Comparison of ENCODE assay signal across 11 mouse cellular contexts in the genomic region with DNA sequence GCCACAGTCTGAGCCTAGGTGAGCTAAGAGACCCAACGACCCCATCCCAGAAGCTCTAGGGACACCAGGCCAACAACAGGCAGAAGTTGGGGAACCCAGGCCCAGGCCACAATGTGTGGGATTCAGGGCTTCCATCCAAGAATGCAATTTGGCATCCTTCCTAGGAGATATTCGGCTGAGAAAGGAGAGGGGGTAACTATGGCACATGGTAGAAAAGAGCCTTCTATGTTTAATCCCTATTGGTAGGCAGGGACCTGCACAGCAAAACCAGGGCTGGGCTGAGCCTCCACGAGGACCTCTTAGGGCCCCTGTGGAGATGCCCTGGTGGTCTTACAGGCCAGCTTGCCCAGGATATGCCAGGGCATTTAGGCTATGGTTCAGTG.
DNase-seq lines count a peak whose midpoint lies in the region; ATAC-seq and TF ChIP-seq lines count a peak whose summit lies in the region.
"Had no signal": no experiment of that assay in that cellular context is flagged by ENCODE, and none has a peak within 500 bp of the region (broad histone marks: within the 10 kb centered on the region; RNA-seq: fewer than 3 reads in every experiment).

No protein-coding gene starts in this region.

- H3K27me3 ChIP-seq in hindbrain, postnatal 0 days (ENCODE audit: insufficient read depth, low read length) = no peaks in the 10 kb centered on the region
- H3K27me3 ChIP-seq in hindbrain, embryonic 13.5 days = 0 out of 2 replicates have a peak, but pooled peaks cover 3% of the 10 kb centered on the region
- no peaks in the 10 kb centered on the region for H3K27me3 ChIP-seq in MEL (ENCODE audit: control insufficient read depth in 1 of 2, insufficient read depth in 2 of 2, low read length in 2 of 2)
- H3K27me3 ChIP-seq in forebrain, postnatal 0 days (ENCODE audit: insufficient read depth, low read length) = no peaks in the 10 kb centered on the region
- H3K27me3 ChIP-seq: hindbrain, embryonic 15.5 days had no signal

- no peak for TF ChIP-seq CTCF in hindbrain, postnatal 0 days (IDR thresholded peaks at IDR 0.05; ENCODE audit: low read depth)
- no peak for TF ChIP-seq CTCF in MEL (IDR thresholded peaks at IDR 0.05 in 2 of 3, conservative IDR thresholded peaks at IDR 0.05 in 1 of 3; ENCODE audit: control insufficient read depth in 1 of 3, insufficient read depth in 1 of 3, low read depth in 2 of 3, low read length in 3 of 3, poor library complexity in 1 of 3, severe bottlenecking in 1 of 3)
- no peak for TF ChIP-seq CTCF in forebrain, postnatal 0 days (IDR thresholded peaks at IDR 0.05; ENCODE audit: low read depth)

- H3K4me3 ChIP-seq in hindbrain, postnatal 0 days (ENCODE audit: low read length) = no peak overlapping the region
- no peak overlapping the region for H3K4me3 ChIP-seq in hindbrain, embryonic 13.5 days
- peak overlapping the region; percentile 0 to 4; a peak in 3 of 4 replicates for H3K4me3 ChIP-seq in MEL (ENCODE audit: control insufficient read depth in 1 of 2, insufficient read depth in 1 of 2, low read depth in 2 of 2, low read length in 2 of 2)
- no peak overlapping the region for H3K4me3 ChIP-seq in forebrain, postnatal 0 days (ENCODE audit: low read depth, low read length)
- H3K4me3 ChIP-seq: hindbrain, embryonic 15.5 days had no signal

- DNase-seq in hindbrain, postnatal 0 days (ENCODE audit: low spot score) = peak; percentile 54
- DNase-seq in 3T3-L1 (ENCODE audit: low read depth, low spot score) = peak; percentile 84
- DNase-seq in MEL (ENCODE audit: low read depth, low spot score) = no peak
- DNase-seq in forebrain, postnatal 0 days = peak; percentile 52
- DNase-seq in layer of hippocampus, adult 9-10 months (ENCODE audit: low spot score) = no peak
- no peak for DNase-seq in kidney, postnatal 4 days
- no peak for DNase-seq in kidney, adult 8-10 months
- DNase-seq: kidney, postnatal 36 days; right cerebral cortex, postnatal 25 days had no signal

- H3K4me2 ChIP-seq in hindbrain, postnatal 0 days (ENCODE audit: low read depth, low read length) = no peak overlapping the region
- no peak overlapping the region for H3K4me2 ChIP-seq in hindbrain, embryonic 13.5 days
- no peak overlapping the region for H3K4me2 ChIP-seq in forebrain, postnatal 0 days (ENCODE audit: low read depth)
- H3K4me2 ChIP-seq: hindbrain, embryonic 15.5 days had no signal

- 0 out of 4 replicates have a peak, but pooled peaks of 1 of the 2 experiments have one; percentile 9 for TF ChIP-seq POLR2A in MEL (IDR thresholded peaks at IDR 0.05; ENCODE audit: control insufficient read depth in 1 of 2, insufficient read depth in 1 of 2, low read depth in 1 of 2, low read length in 2 of 2, poor library complexity in 1 of 2)

- H3K9ac ChIP-seq in hindbrain, postnatal 0 days (replicated peaks; ENCODE audit: low read length) = no peak overlapping the region
- no peak overlapping the region for H3K9ac ChIP-seq in hindbrain, embryonic 13.5 days
- peak overlapping the region; percentile 66 for H3K9ac ChIP-seq in MEL (ENCODE audit: control insufficient read depth, low read depth, low read length, poor library complexity, severe bottlenecking)
- H3K9ac ChIP-seq in forebrain, postnatal 0 days = no peak overlapping the region
- H3K9ac ChIP-seq: hindbrain, embryonic 15.5 days had no signal

- no peaks in the 10 kb centered on the region for H3K36me3 ChIP-seq in hindbrain, postnatal 0 days (ENCODE audit: insufficient read depth, low read length)
- H3K36me3 ChIP-seq in hindbrain, embryonic 13.5 days = no peaks in the 10 kb centered on the region
- H3K36me3 ChIP-seq in MEL (ENCODE audit: control insufficient read depth in 1 of 2, insufficient read depth in 2 of 2, low read length in 2 of 2) = peaks cover 0 to 59% of the 10 kb centered on the region in 2 experiments; a peak in 2 of 4 replicates
- H3K36me3 ChIP-seq in forebrain, postnatal 0 days (ENCODE audit: insufficient read depth) = no peaks in the 10 kb centered on the region
- H3K36me3 ChIP-seq: hindbrain, embryonic 15.5 days had no signal

- H3K79me2 ChIP-seq in MEL (ENCODE audit: control insufficient read depth, insufficient read depth, low read length, poor library complexity) = peaks cover 9% of the 10 kb centered on the region

- H3K4me1 ChIP-seq in hindbrain, postnatal 0 days (ENCODE audit: insufficient read depth, low read length) = no peaks in the 10 kb centered on the region
- H3K4me1 ChIP-seq in hindbrain, embryonic 13.5 days (replicated peaks) = peaks cover 20% of the 10 kb centered on the region
- peaks cover 19 to 78% of the 10 kb centered on the region in 2 experiments for H3K4me1 ChIP-seq in MEL (ENCODE audit: control insufficient read depth in 1 of 2, insufficient read depth in 2 of 2, low read length in 2 of 2)
- no peaks in the 10 kb centered on the region for H3K4me1 ChIP-seq in forebrain, postnatal 0 days (ENCODE audit: insufficient read depth)

- no peaks in the 10 kb centered on the region for H3K9me3 ChIP-seq in hindbrain, postnatal 0 days (ENCODE audit: low read length)
- H3K9me3 ChIP-seq in hindbrain, embryonic 13.5 days = no peaks in the 10 kb centered on the region
- H3K9me3 ChIP-seq in MEL (replicated peaks; ENCODE audit: insufficient read depth, low read length) = no peaks in the 10 kb centered on the region
- no peaks in the 10 kb centered on the region for H3K9me3 ChIP-seq in forebrain, postnatal 0 days (ENCODE audit: low read length)
- H3K9me3 ChIP-seq: hindbrain, embryonic 15.5 days had no signal

- no peak for TF ChIP-seq RAD21 in MEL (IDR thresholded peaks at IDR 0.05; ENCODE audit: low read depth, low read length)

- H3K27ac ChIP-seq in hindbrain, postnatal 0 days = no peak overlapping the region
- H3K27ac ChIP-seq in hindbrain, embryonic 13.5 days = no peak overlapping the region
- H3K27ac ChIP-seq in MEL (ENCODE audit: control insufficient read depth, low read depth, low read length) = peak overlapping the region; percentile 93
- H3K27ac ChIP-seq in forebrain, postnatal 0 days (ENCODE audit: low read depth, low read length) = no peak overlapping the region
- H3K27ac ChIP-seq: hindbrain, embryonic 15.5 days had no signal

- ATAC-seq in hindbrain, postnatal 0 days = 0 out of 2 replicates have a peak, but pooled peaks have one; percentile 28
- ATAC-seq in hindbrain, embryonic 13.5 days (ENCODE audit: low FRiP score) = no peak
- ATAC-seq in forebrain, postnatal 0 days = peak; percentile 38; the same call in 1 of the 2 replicates

- WGBS in hindbrain, postnatal 0 days = 32% methylated on average over 3 of the region's 3 CpGs
- 70% methylated on average over 3 of the region's 3 CpGs for WGBS in hindbrain, embryonic 13.5 days
- WGBS in forebrain, postnatal 0 days = 35% methylated on average over 3 of the region's 3 CpGs

- TF ChIP-seq EP300 in MEL (IDR thresholded peaks at IDR 0.05; ENCODE audit: low read depth in 1 of 2, low read length in 2 of 2) = no peak

TF ChIP-seq in MEL, 35 proteins besides CTCF, POLR2A, EP300 and RAD21:
- no peak for TF ChIP-seq TAL1 (IDR thresholded peaks at IDR 0.05; ENCODE audit: low read length)
- TF ChIP-seq TBP (IDR thresholded peaks at IDR 0.05; ENCODE audit: low read depth, low read length) = no peak
- TF ChIP-seq UBTF (IDR thresholded peaks at IDR 0.05; ENCODE audit: borderline replicate concordance, insufficient read depth, low read depth, low read length) = no peak
- no peak for TF ChIP-seq RCOR1 (IDR thresholded peaks at IDR 0.05; ENCODE audit: low read depth, low read length)
- no peak for TF ChIP-seq CHD1 (IDR thresholded peaks at IDR 0.05; ENCODE audit: low read depth, low read length)
- TF ChIP-seq USF1 (IDR thresholded peaks at IDR 0.05; ENCODE audit: low read depth, low read length) = no peak
- TF ChIP-seq MAFK (IDR thresholded peaks at IDR 0.05; ENCODE audit: borderline replicate concordance, low read depth, low read length) = no peak
- TF ChIP-seq HCFC1 (IDR thresholded peaks at IDR 0.05; ENCODE audit: low read depth, low read length) = no peak
- TF ChIP-seq CHD2 (IDR thresholded peaks at IDR 0.05; ENCODE audit: low read length) = no peak
- no peak for TF ChIP-seq ZNF384 (IDR thresholded peaks at IDR 0.05; ENCODE audit: low read depth, low read length)
- TF ChIP-seq GATA1 (IDR thresholded peaks at IDR 0.05; ENCODE audit: low read depth, low read length) = no peak
- TF ChIP-seq MAX (IDR thresholded peaks at IDR 0.05; ENCODE audit: low read length) = no peak
- TF ChIP-seq BHLHE40 (IDR thresholded peaks at IDR 0.05; ENCODE audit: borderline replicate concordance, low read depth, low read length) = no peak
- TF ChIP-seq NRF1 (IDR thresholded peaks at IDR 0.05; ENCODE audit: insufficient read depth, low read depth, low read length, poor library complexity, severe bottlenecking) = no peak
- TF ChIP-seq E2F4 (IDR thresholded peaks at IDR 0.05; ENCODE audit: borderline replicate concordance, low read depth, low read length) = no peak
- TF ChIP-seq ZMIZ1 (IDR thresholded peaks at IDR 0.05; ENCODE audit: low read depth, low read length) = no peak

Comparison
In these comparisons a context has a peak if more than half of its experiments do, and no peak if none do; other contexts are left out.
1. DNase-seq: peak in hindbrain, postnatal 0 days (single experiment), 3T3-L1 (single experiment) and forebrain, postnatal 0 days (single experiment); none in MEL (single experiment), layer of hippocampus, adult 9-10 months (single experiment), kidney, postnatal 4 days (0 of 2) and kidney, adult 8-10 months (0 of 2).
2. H3K4me3 ChIP-seq: peak in MEL (2 of 2); none in hindbrain, postnatal 0 days (single experiment), hindbrain, embryonic 13.5 days (single experiment) and forebrain, postnatal 0 days (single experiment).